Mouse (Mus musculus): Measurements from ENCODE around the gene Rapgef4. TPM values are rescaled to one million over a fixed set of nuclear protein-coding genes. Genes with fewer than 3 reads are reported as not detected.

Rapgef4 gene
- polyA plus RNA-seq, 1 experiment from 2014 or later: 2.9 TPM

- ATAC-seq (ENCODE audit: low FRiP score) (no peak), DNase-seq (ENCODE audit: low spot score) (no peak)
- Histone ChIP-seq H3K9me3 (ENCODE audit: control insufficient read depth, low read length) (no peaks in the 10 kb centered on the region), H3K27ac (ENCODE audit: low read depth, low read length) (no peak overlapping the region), H3K4me1 (replicated peaks; ENCODE audit: control insufficient read depth, insufficient read depth, low read length) (no peaks in the 10 kb centered on the region), H3K4me2 (replicated peaks; ENCODE audit: low read depth, low read length) (no peak overlapping the region), H3K9ac (ENCODE audit: low read depth, low read length) (no peak overlapping the region), H3K36me3 (ENCODE audit: control insufficient read depth, insufficient read depth, low read length) (no peaks in the 10 kb centered on the region), H3K27me3 (ENCODE audit: control insufficient read depth, insufficient read depth, low read length) (no peaks in the 10 kb centered on the region), H3K4me3 (ENCODE audit: low read depth, low read length) (no peak overlapping the region)
- 93% methylated on average over 5 of the region's 5 CpGs for WGBS
These were observed 299.5 kb downstream of the Rapgef4 start for GRCm38 (mm10) chr2:72280524-72280923.

GRCm38 (mm10) chr2:72281971-72282370 lies 300.9 kb downstream of the Rapgef4 start:
- 92% methylated on average over 14 of the region's 14 CpGs for WGBS
- H3K4me2 ChIP-seq (replicated peaks; ENCODE audit: low read depth, low read length): no peak overlapping the region
- H3K27ac ChIP-seq (ENCODE audit: low read depth, low read length): no peak overlapping the region
- no peak overlapping the region for H3K4me3 ChIP-seq (ENCODE audit: low read depth, low read length)
- no peaks in the 10 kb centered on the region for H3K9me3 ChIP-seq (ENCODE audit: control insufficient read depth, low read length)
- H3K4me1 ChIP-seq (replicated peaks; ENCODE audit: control insufficient read depth, insufficient read depth, low read length): no peaks in the 10 kb centered on the region
- DNase-seq (ENCODE audit: low spot score) (no peak), ATAC-seq (ENCODE audit: low FRiP score) (no peak)
- no peaks in the 10 kb centered on the region for H3K27me3 ChIP-seq (ENCODE audit: control insufficient read depth, insufficient read depth, low read length)
- no peaks in the 10 kb centered on the region for H3K36me3 ChIP-seq (ENCODE audit: control insufficient read depth, insufficient read depth, low read length)
- H3K9ac ChIP-seq (ENCODE audit: low read depth, low read length): no peak overlapping the region

GRCm38 (mm10) chr2:72282733-72283132 lies 301.7 kb downstream of the Rapgef4 start:
- no peak for DNase-seq (ENCODE audit: low spot score)
- Histone ChIP-seq H3K9ac (ENCODE audit: low read depth, low read length) (no peak overlapping the region), H3K4me3 (ENCODE audit: low read depth, low read length) (no peak overlapping the region), H3K27me3 (ENCODE audit: control insufficient read depth, insufficient read depth, low read length) (no peaks in the 10 kb centered on the region), H3K9me3 (ENCODE audit: control insufficient read depth, low read length) (no peaks in the 10 kb centered on the region), H3K4me1 (replicated peaks; ENCODE audit: control insufficient read depth, insufficient read depth, low read length) (no peaks in the 10 kb centered on the region), H3K36me3 (ENCODE audit: control insufficient read depth, insufficient read depth, low read length) (no peaks in the 10 kb centered on the region), H3K27ac (ENCODE audit: low read depth, low read length) (no peak overlapping the region), H3K4me2 (replicated peaks; ENCODE audit: low read depth, low read length) (no peak overlapping the region)
- ATAC-seq (ENCODE audit: low FRiP score): no peak
- WGBS: 87% methylated on average over 4 of the region's 4 CpGs

GRCm38 (mm10) chr2:72284689-72285088 lies 303.6 kb downstream of the Rapgef4 start:
- ATAC-seq (ENCODE audit: low FRiP score): no peak
- no peak overlapping the region for H3K4me3 ChIP-seq (ENCODE audit: low read depth, low read length)
- H3K9me3 ChIP-seq (ENCODE audit: control insufficient read depth, low read length): no peaks in the 10 kb centered on the region
- no peak overlapping the region for H3K27ac ChIP-seq (ENCODE audit: low read depth, low read length)
- no peaks in the 10 kb centered on the region for H3K4me1 ChIP-seq (replicated peaks; ENCODE audit: control insufficient read depth, insufficient read depth, low read length)
- H3K27me3 ChIP-seq (ENCODE audit: control insufficient read depth, insufficient read depth, low read length): no peaks in the 10 kb centered on the region
- no peaks in the 10 kb centered on the region for H3K36me3 ChIP-seq (ENCODE audit: control insufficient read depth, insufficient read depth, low read length)
- no peak overlapping the region for H3K4me2 ChIP-seq (replicated peaks; ENCODE audit: low read depth, low read length)
- 75% methylated on average over 7 of the region's 7 CpGs for WGBS
- no peak overlapping the region for H3K9ac ChIP-seq (ENCODE audit: low read depth, low read length)
- DNase-seq (ENCODE audit: low spot score): no peak

DNA sequence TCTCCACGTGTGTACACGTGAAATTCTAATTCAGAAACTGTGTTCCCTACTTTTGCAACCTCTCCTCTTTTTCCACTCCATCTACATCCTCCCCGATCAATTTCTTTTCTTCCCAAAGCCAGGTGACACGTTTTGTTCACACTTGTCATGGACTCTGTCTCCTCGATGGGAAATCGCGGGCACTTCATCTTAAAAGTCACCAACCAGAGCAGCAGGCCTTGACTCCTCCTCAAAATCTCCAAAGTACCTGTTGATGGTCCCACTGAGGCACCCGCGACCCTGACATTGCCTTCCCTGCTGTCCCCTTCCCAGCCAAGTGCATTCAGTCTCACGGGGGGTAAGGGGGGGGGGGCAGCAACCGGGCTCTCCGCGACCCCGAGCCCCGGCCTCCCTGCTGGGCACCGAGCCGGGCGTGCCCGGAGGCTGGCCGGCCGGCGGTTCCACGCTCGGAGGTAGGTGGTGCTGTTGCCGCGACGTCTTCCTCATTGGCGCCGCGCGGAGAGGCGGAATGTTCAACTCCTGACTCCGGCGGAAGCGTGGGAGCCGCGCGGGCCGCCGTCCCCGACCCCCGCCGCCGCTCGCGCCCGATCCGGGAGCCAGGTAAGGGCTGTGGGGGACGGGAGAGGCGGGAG lies 304.3 kb downstream of the Rapgef4 start, which contains the start of gene Map3k20:
Gene Map3k20, plus strand, starts transcription at position 382 of the 632 bp plus-strand sequence.
- no peaks in the 10 kb centered on the region for H3K27me3 ChIP-seq (ENCODE audit: control insufficient read depth, insufficient read depth, low read length)
- H3K9ac ChIP-seq (ENCODE audit: low read depth, low read length): peak within 1 kb of the TSS; percentile 83
- H3K4me2 ChIP-seq (replicated peaks; ENCODE audit: low read depth, low read length): peak within 1 kb of the TSS; percentile 88
- DNase-seq (ENCODE audit: low spot score) (peak; percentile 82), ATAC-seq (ENCODE audit: low FRiP score) (peak; percentile 80)
- no peaks in the 10 kb centered on the region for H3K4me1 ChIP-seq (replicated peaks; ENCODE audit: control insufficient read depth, insufficient read depth, low read length)
- H3K36me3 ChIP-seq (ENCODE audit: control insufficient read depth, insufficient read depth, low read length): no peaks in the 10 kb centered on the region
- 3% methylated on average over 32 of the region's 50 CpGs for WGBS
- no peaks in the 10 kb centered on the region for H3K9me3 ChIP-seq (ENCODE audit: control insufficient read depth, low read length)
- H3K4me3 ChIP-seq (ENCODE audit: low read depth, low read length): peak within 1 kb of the TSS; percentile 83
- H3K27ac ChIP-seq (ENCODE audit: low read depth, low read length): no peak within 1 kb of the TSS

- ATAC-seq (ENCODE audit: low FRiP score): peak; percentile 59
- peak overlapping the region; percentile 88 for H3K4me2 ChIP-seq (replicated peaks; ENCODE audit: low read depth, low read length)
- peak overlapping the region; percentile 83 for H3K4me3 ChIP-seq (ENCODE audit: low read depth, low read length)
- no peaks in the 10 kb centered on the region for H3K27me3 ChIP-seq (ENCODE audit: control insufficient read depth, insufficient read depth, low read length)
- H3K36me3 ChIP-seq (ENCODE audit: control insufficient read depth, insufficient read depth, low read length): no peaks in the 10 kb centered on the region
- peak overlapping the region; percentile 83 for H3K9ac ChIP-seq (ENCODE audit: low read depth, low read length)
- no peaks in the 10 kb centered on the region for H3K4me1 ChIP-seq (replicated peaks; ENCODE audit: control insufficient read depth, insufficient read depth, low read length)
- no peak overlapping the region for H3K27ac ChIP-seq (ENCODE audit: low read depth, low read length)
- no peak for DNase-seq (ENCODE audit: low spot score)
- WGBS: 1% methylated on average over 56 of the region's 60 CpGs
- no peaks in the 10 kb centered on the region for H3K9me3 ChIP-seq (ENCODE audit: control insufficient read depth, low read length)
These were observed 305.0 kb downstream of the Rapgef4 start for GRCm38 (mm10) chr2:72285888-72286661.

GRCm38 (mm10) chr2:72287142-72287541 lies 306.1 kb downstream of the Rapgef4 start:
- H3K27me3 ChIP-seq (ENCODE audit: control insufficient read depth, insufficient read depth, low read length): no peaks in the 10 kb centered on the region
- WGBS: 75% methylated on average over 4 of the region's 4 CpGs
- ATAC-seq (ENCODE audit: low FRiP score) (no peak), DNase-seq (ENCODE audit: low spot score) (no peak)
- H3K36me3 ChIP-seq (ENCODE audit: control insufficient read depth, insufficient read depth, low read length): no peaks in the 10 kb centered on the region
- no peak overlapping the region for H3K27ac ChIP-seq (ENCODE audit: low read depth, low read length)
- no peaks in the 10 kb centered on the region for H3K4me1 ChIP-seq (replicated peaks; ENCODE audit: control insufficient read depth, insufficient read depth, low read length)
- no peak overlapping the region for H3K4me3 ChIP-seq (ENCODE audit: low read depth, low read length)
- no peak overlapping the region for H3K9ac ChIP-seq (ENCODE audit: low read depth, low read length)
- H3K4me2 ChIP-seq (replicated peaks; ENCODE audit: low read depth, low read length): no peak overlapping the region
- H3K9me3 ChIP-seq (ENCODE audit: control insufficient read depth, low read length): no peaks in the 10 kb centered on the region

GRCm38 (mm10) chr2:72288932-72289534 lies 308.0 kb downstream of the Rapgef4 start:
- Histone ChIP-seq H3K27ac (ENCODE audit: low read depth, low read length) (no peak overlapping the region), H3K4me3 (ENCODE audit: low read depth, low read length) (no peak overlapping the region), H3K9me3 (ENCODE audit: control insufficient read depth, low read length) (no peaks in the 10 kb centered on the region), H3K36me3 (ENCODE audit: control insufficient read depth, insufficient read depth, low read length) (no peaks in the 10 kb centered on the region), H3K27me3 (ENCODE audit: control insufficient read depth, insufficient read depth, low read length) (no peaks in the 10 kb centered on the region), H3K4me1 (replicated peaks; ENCODE audit: control insufficient read depth, insufficient read depth, low read length) (no peaks in the 10 kb centered on the region), H3K4me2 (replicated peaks; ENCODE audit: low read depth, low read length) (no peak overlapping the region), H3K9ac (ENCODE audit: low read depth, low read length) (no peak overlapping the region)
- ATAC-seq (ENCODE audit: low FRiP score) (no peak), DNase-seq (ENCODE audit: low spot score) (no peak)
- WGBS: 87% methylated on average over 11 of the region's 11 CpGs

All from hindbrain, embryonic 11.5 days (tissue).